In the genomic region with DNA sequence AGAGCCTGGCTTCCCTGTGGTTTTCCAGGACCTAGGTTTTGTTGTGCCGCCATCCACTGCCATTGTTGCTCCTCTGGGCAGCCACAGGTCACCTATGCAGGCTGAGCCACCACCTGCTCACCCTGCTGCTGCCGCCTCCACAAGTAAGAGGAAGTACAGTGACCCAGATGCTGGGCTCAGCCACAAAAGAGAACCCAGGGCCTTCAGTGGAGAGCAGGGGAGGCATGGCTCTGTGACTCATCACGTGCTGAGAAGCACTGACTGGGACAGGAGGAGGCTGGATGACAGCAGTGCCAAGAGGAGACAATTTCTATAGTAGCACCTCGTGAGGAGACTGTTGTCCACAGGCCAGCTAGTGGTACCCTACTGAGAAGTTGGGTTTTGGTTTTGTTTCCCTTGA, we compare ENCODE assay signal across 26 mouse cellular contexts. TPM values are rescaled to one million over a fixed set of nuclear protein-coding genes. Genes with fewer than 3 reads are reported as not detected.
DNase-seq lines count a peak whose midpoint lies in the region; ATAC-seq and TF ChIP-seq lines count a peak whose summit lies in the region.
"Had no signal": no experiment of that assay in that cellular context is flagged by ENCODE, and none has a peak within 500 bp of the region (broad histone marks: within the 10 kb centered on the region; RNA-seq: fewer than 3 reads in every experiment).

No protein-coding gene starts in this region.

- no peaks in the 10 kb centered on the region for H3K27me3 ChIP-seq in MEL (ENCODE audit: control insufficient read depth in 1 of 2, insufficient read depth in 2 of 2, low read length in 2 of 2)
- H3K27me3 ChIP-seq in forebrain, embryonic 15.5 days: no peaks in the 10 kb centered on the region
- H3K27me3 ChIP-seq in heart, embryonic 11.5 days (ENCODE audit: control insufficient read depth, insufficient read depth, low read length): no peaks in the 10 kb centered on the region
- H3K27me3 ChIP-seq: hindbrain, embryonic 13.5 days; limb, embryonic 12.5 days; liver, embryonic 15.5 days; megakaryocyte, embryonic 14.5 days; midbrain, embryonic 12.5 days; neural tube, embryonic 13.5 days had no signal

- DNase-seq in A20 (ENCODE audit: low read depth, low spot score) (peak; percentile 35), MEL (ENCODE audit: low read depth, low spot score) (peak; percentile 48)
- DNase-seq in c-Kit-positive CD71-negative TER-119-negative erythroid progenitor cells, embryonic 14.5 days (ENCODE audit: low read depth): peak; percentile 30
- no peak for DNase-seq in right cerebral cortex, adult 18-20 months
- DNase-seq: adrenal gland, postnatal 25 days; cerebellum, adult 8-10 months; cerebellum, postnatal 25 days; heart, postnatal 36 days; kidney, adult 8-10 months; layer of hippocampus, adult 9-11 months; lung, embryonic 14.5 days; right cerebral cortex, postnatal 14 days had no signal

- H3K9ac ChIP-seq in MEL (ENCODE audit: control insufficient read depth, low read depth, low read length, poor library complexity, severe bottlenecking): no peak overlapping the region
- no peak overlapping the region for H3K9ac ChIP-seq in forebrain, embryonic 15.5 days (replicated peaks)
- H3K9ac ChIP-seq in heart, embryonic 11.5 days (ENCODE audit: low read depth, low read length): no peak overlapping the region
- H3K9ac ChIP-seq: hindbrain, embryonic 13.5 days; limb, embryonic 12.5 days; liver, embryonic 15.5 days; lung, embryonic 14.5 days; midbrain, embryonic 12.5 days; neural tube, embryonic 13.5 days had no signal

- 89% methylated on average over 4 of the region's 4 CpGs for WGBS in forebrain, embryonic 15.5 days
- 76% methylated on average over 4 of the region's 4 CpGs for WGBS in heart, embryonic 11.5 days (ENCODE audit: insufficient replicate concordance)

- ATAC-seq in megakaryocyte progenitor cell, adult 5-6 weeks (replicated peaks; ENCODE audit: poor library complexity): peak; percentile 77
- ATAC-seq in forebrain, embryonic 15.5 days (replicated peaks): no peak
- no peak for ATAC-seq in heart, embryonic 11.5 days (replicated peaks; ENCODE audit: insufficient number of reproducible peaks, low FRiP score, low TSS enrichment)
- ATAC-seq: activated CD4-positive, CD25-positive, alpha-beta regulatory T cell, adult 4 months; forebrain, embryonic 14.5 days; intestine, embryonic 16.5 days had no signal

- TF ChIP-seq CTCF in MEL (IDR thresholded peaks at IDR 0.05 in 2 of 3, conservative IDR thresholded peaks at IDR 0.05 in 1 of 3; ENCODE audit: control insufficient read depth in 1 of 3, insufficient read depth in 1 of 3, low read depth in 2 of 3, low read length in 3 of 3, poor library complexity in 1 of 3, severe bottlenecking in 1 of 3): no peak

- no peak for TF ChIP-seq RAD21 in MEL (IDR thresholded peaks at IDR 0.05; ENCODE audit: low read depth, low read length)

- no peak for TF ChIP-seq POLR2A in MEL (IDR thresholded peaks at IDR 0.05; ENCODE audit: control insufficient read depth in 1 of 2, insufficient read depth in 1 of 2, low read depth in 1 of 2, low read length in 2 of 2, poor library complexity in 1 of 2)

- no peak overlapping the region for H3K4me3 ChIP-seq in MEL (ENCODE audit: control insufficient read depth in 1 of 2, insufficient read depth in 1 of 2, low read depth in 2 of 2, low read length in 2 of 2)
- H3K4me3 ChIP-seq in forebrain, embryonic 15.5 days: no peak overlapping the region
- H3K4me3 ChIP-seq in heart, embryonic 11.5 days (ENCODE audit: low read depth, low read length): no peak overlapping the region
- H3K4me3 ChIP-seq: heart, embryonic 10.5 days; hindbrain, embryonic 13.5 days; limb, embryonic 12.5 days; liver, embryonic 15.5 days; megakaryocyte, embryonic 14.5 days; midbrain, embryonic 12.5 days; neural tube, embryonic 13.5 days had no signal

- H3K9me3 ChIP-seq in MEL (replicated peaks; ENCODE audit: insufficient read depth, low read length): no peaks in the 10 kb centered on the region
- H3K9me3 ChIP-seq in forebrain, embryonic 15.5 days: no peaks in the 10 kb centered on the region
- H3K9me3 ChIP-seq in heart, embryonic 11.5 days (replicated peaks; ENCODE audit: control insufficient read depth, low read length): no peaks in the 10 kb centered on the region
- H3K9me3 ChIP-seq: heart, embryonic 10.5 days; hindbrain, embryonic 13.5 days; limb, embryonic 12.5 days; liver, embryonic 15.5 days; megakaryocyte, embryonic 14.5 days; midbrain, embryonic 12.5 days; neural tube, embryonic 13.5 days had no signal

- no peaks in the 10 kb centered on the region for H3K79me2 ChIP-seq in MEL (ENCODE audit: control insufficient read depth, insufficient read depth, low read length, poor library complexity)

- no peak overlapping the region for H3K27ac ChIP-seq in MEL (ENCODE audit: control insufficient read depth, low read depth, low read length)
- no peak overlapping the region for H3K27ac ChIP-seq in forebrain, embryonic 15.5 days (replicated peaks)
- H3K27ac ChIP-seq in heart, embryonic 11.5 days (ENCODE audit: low read depth, low read length): no peak overlapping the region
- H3K27ac ChIP-seq: heart, embryonic 10.5 days; hindbrain, embryonic 13.5 days; kidney, postnatal 0 days; limb, embryonic 12.5 days; liver, embryonic 15.5 days; midbrain, embryonic 12.5 days; neural tube, embryonic 13.5 days had no signal

- H3K4me2 ChIP-seq in forebrain, embryonic 15.5 days (replicated peaks): no peak overlapping the region
- H3K4me2 ChIP-seq in heart, embryonic 11.5 days: no peak overlapping the region
- H3K4me2 ChIP-seq: hindbrain, embryonic 13.5 days; limb, embryonic 12.5 days; liver, embryonic 15.5 days; lung, embryonic 14.5 days; midbrain, embryonic 12.5 days; neural tube, embryonic 13.5 days had no signal

- H3K4me1 ChIP-seq in MEL (ENCODE audit: control insufficient read depth in 1 of 2, insufficient read depth in 2 of 2, low read length in 2 of 2): no peaks in the 10 kb centered on the region
- no peaks in the 10 kb centered on the region for H3K4me1 ChIP-seq in forebrain, embryonic 15.5 days
- H3K4me1 ChIP-seq in heart, embryonic 11.5 days (ENCODE audit: control insufficient read depth, insufficient read depth, low read length): peaks cover 6% of the 10 kb centered on the region
- H3K4me1 ChIP-seq: hindbrain, embryonic 13.5 days; limb, embryonic 12.5 days; liver, embryonic 15.5 days; midbrain, embryonic 12.5 days; neural tube, embryonic 13.5 days had no signal

- peaks cover 0 to 2% of the 10 kb centered on the region in 2 experiments; a peak in 2 of 4 replicates for H3K36me3 ChIP-seq in MEL (ENCODE audit: control insufficient read depth in 1 of 2, insufficient read depth in 2 of 2, low read length in 2 of 2)
- H3K36me3 ChIP-seq in forebrain, embryonic 15.5 days: peaks cover 68% of the 10 kb centered on the region
- peaks cover 13% of the 10 kb centered on the region for H3K36me3 ChIP-seq in heart, embryonic 11.5 days (ENCODE audit: control insufficient read depth, insufficient read depth, low read length)

- no peak for TF ChIP-seq EP300 in MEL (IDR thresholded peaks at IDR 0.05; ENCODE audit: low read depth in 1 of 2, low read length in 2 of 2)

TF ChIP-seq in MEL, 35 proteins besides CTCF, POLR2A, EP300 and RAD21:
- no peak for TF ChIP-seq RCOR1 (IDR thresholded peaks at IDR 0.05; ENCODE audit: low read depth, low read length)
- TF ChIP-seq TBP (IDR thresholded peaks at IDR 0.05; ENCODE audit: low read depth, low read length): no peak
- TF ChIP-seq HCFC1 (IDR thresholded peaks at IDR 0.05; ENCODE audit: low read depth, low read length): no peak
- TF ChIP-seq GATA1 (IDR thresholded peaks at IDR 0.05; ENCODE audit: low read depth, low read length): no peak
- no peak for TF ChIP-seq POLR2AphosphoS2 (IDR thresholded peaks at IDR 0.05; ENCODE audit: low read length)
- TF ChIP-seq SIN3A (IDR thresholded peaks at IDR 0.05; ENCODE audit: low read length): no peak
TF ChIP-seq in MEL: peak in this region for 0.

RNA-seq across cellular contexts. Expression of gene Setx, which starts 55.8 kb away (rescaled TPM):
- 22.5 and 24.2 TPM in 2 replicates for total RNA-seq in MEL (2012; rRNA removed)
- 10 to 100 TPM; 13.1 to 23.8 TPM for polyA plus RNA-seq in MEL (2012; ENCODE audit: insufficient read depth in 1 of 2, insufficient read length in 2 of 2, low read depth in 1 of 2, low replicate concordance in 2 of 2, missing spikeins in 1 of 2)
- total RNA-seq in megakaryocyte progenitor cell, adult 5-6 weeks (2015): 40.2 and 42.6 TPM in 2 replicates
- total RNA-seq in megakaryocyte progenitor cell, adult 5-6 weeks (2017): 75.1 and 91.8 TPM in 2 replicates
- polyA plus RNA-seq in forebrain, embryonic 15.5 days (2015; fragmentation: Nextera tagmentation; extraction: Ambion mirVana): 13.7 and 14.0 TPM in 2 replicates
- 7.3 and 12.8 TPM in 2 replicates for polyA plus RNA-seq in heart, embryonic 11.5 days (2014; fragmentation: Nextera tagmentation; extraction: Ambion mirVana)
